In genomic region chrX:68820449-68820848, GRCm38 (mm10) we compare ENCODE assay signal across 12 mouse cellular contexts. TPM values are rescaled to one million over a fixed set of nuclear protein-coding genes. Genes with fewer than 3 reads are reported as not detected.
DNase-seq lines count a peak whose midpoint lies in the region; ATAC-seq and TF ChIP-seq lines count a peak whose summit lies in the region.
"Not testable (repeated sequence)": the region's sequence is repeated elsewhere in the genome, so short reads cannot be mapped to it uniquely, and the experiment has no call there.
"Had no signal": no experiment of that assay in that cellular context is flagged by ENCODE, and none has a peak within 500 bp of the region (broad histone marks: within the 10 kb centered on the region; RNA-seq: fewer than 3 reads in every experiment).

No protein-coding gene starts in this region.

- TF ChIP-seq EP300 in heart, postnatal 0 days (IDR thresholded peaks at IDR 0.05; ENCODE audit: low read depth) = not testable (repeated sequence)

- TF ChIP-seq CTCF in E14TG2a.4 (conservative IDR thresholded peaks at IDR 0.05; ENCODE audit: low read length); heart, postnatal 0 days (IDR thresholded peaks at IDR 0.05; ENCODE audit: low read depth): not testable (repeated sequence)

- H3K9ac ChIP-seq in forebrain, embryonic 15.5 days (replicated peaks); heart, postnatal 0 days (replicated peaks; ENCODE audit: low read depth, low read length); intestine, embryonic 15.5 days; limb, embryonic 15.5 days; midbrain, embryonic 14.5 days (replicated peaks; ENCODE audit: low read length); stomach, embryonic 14.5 days (replicated peaks; ENCODE audit: low read depth, low read length): not testable (repeated sequence)

- H3K36me3 ChIP-seq in E14TG2a.4 (ENCODE audit: insufficient read depth, low read length); embryonic facial prominence, embryonic 10.5 days (replicated peaks); forebrain, embryonic 15.5 days; heart, postnatal 0 days (replicated peaks; ENCODE audit: control insufficient read depth, insufficient read depth, low read length); intestine, embryonic 15.5 days; limb, embryonic 15.5 days; midbrain, embryonic 14.5 days (ENCODE audit: control insufficient read depth, insufficient read depth, low read length); stomach, embryonic 14.5 days (ENCODE audit: control insufficient read depth, insufficient read depth, low read length): not testable (repeated sequence)

- H3K4me2 ChIP-seq in forebrain, embryonic 15.5 days (replicated peaks) = peak overlapping the region; percentile 48; the same call in 1 of the 2 replicates
- peak overlapping the region; percentile 44; the same call in 1 of the 2 replicates for H3K4me2 ChIP-seq in heart, postnatal 0 days (ENCODE audit: low read depth, low read length)
- H3K4me2 ChIP-seq in intestine, embryonic 15.5 days (replicated peaks) = peak overlapping the region; percentile 43
- 0 out of 2 replicates have a peak overlapping the region, but pooled peaks have one; percentile 31 for H3K4me2 ChIP-seq in limb, embryonic 15.5 days
- H3K4me2 ChIP-seq in midbrain, embryonic 14.5 days (ENCODE audit: low read length) = peak overlapping the region; percentile 46
- H3K4me2 ChIP-seq in stomach, embryonic 14.5 days (replicated peaks; ENCODE audit: low read depth, low read length) = 0 out of 2 replicates have a peak overlapping the region, but pooled peaks have one; percentile 16

- H3K9me3 ChIP-seq in E14TG2a.4 (ENCODE audit: low read length); embryonic facial prominence, embryonic 10.5 days; forebrain, embryonic 15.5 days; heart, postnatal 0 days (replicated peaks; ENCODE audit: control insufficient read depth, low read length); intestine, embryonic 15.5 days; limb, embryonic 15.5 days; midbrain, embryonic 14.5 days (ENCODE audit: control insufficient read depth, low read length); stomach, embryonic 14.5 days (ENCODE audit: control insufficient read depth, low read depth, low read length): not testable (repeated sequence)

- H3K27me3 ChIP-seq in E14TG2a.4 (ENCODE audit: insufficient read depth, low read length); embryonic facial prominence, embryonic 10.5 days (replicated peaks; ENCODE audit: low read depth, poor library complexity, severe bottlenecking); forebrain, embryonic 15.5 days; heart, postnatal 0 days (ENCODE audit: control insufficient read depth, insufficient read depth, low read length); intestine, embryonic 15.5 days (replicated peaks); limb, embryonic 15.5 days; midbrain, embryonic 14.5 days (ENCODE audit: control insufficient read depth, insufficient read depth, low read length); stomach, embryonic 14.5 days (ENCODE audit: control insufficient read depth, insufficient read depth, low read length): not testable (repeated sequence)

- not testable (repeated sequence) for H3K27ac ChIP-seq in embryonic facial prominence, embryonic 10.5 days (replicated peaks); forebrain, embryonic 15.5 days (replicated peaks); heart, postnatal 0 days (ENCODE audit: low read depth); intestine, embryonic 15.5 days; limb, embryonic 15.5 days; midbrain, embryonic 14.5 days (replicated peaks; ENCODE audit: low read depth, low read length); stomach, embryonic 14.5 days (ENCODE audit: low read length)

- not testable (repeated sequence) for H3K4me1 ChIP-seq in E14TG2a.4 (replicated peaks; ENCODE audit: low read depth, low read length); embryonic facial prominence, embryonic 10.5 days; forebrain, embryonic 15.5 days; heart, postnatal 0 days (ENCODE audit: control insufficient read depth, insufficient read depth); intestine, embryonic 15.5 days (replicated peaks); limb, embryonic 15.5 days; midbrain, embryonic 14.5 days (ENCODE audit: control insufficient read depth, insufficient read depth, low read length); stomach, embryonic 14.5 days (ENCODE audit: control insufficient read depth, insufficient read depth, low read length)

- WGBS in embryonic facial prominence, embryonic 10.5 days = 37% methylated on average over 2 of the region's 2 CpGs
- 44% methylated on average over 2 of the region's 2 CpGs for WGBS in forebrain, embryonic 15.5 days
- 45% methylated on average over 2 of the region's 2 CpGs for WGBS in heart, postnatal 0 days
- 39% methylated on average over 2 of the region's 2 CpGs for WGBS in intestine, embryonic 15.5 days
- 36% methylated on average over 2 of the region's 2 CpGs for WGBS in limb, embryonic 15.5 days
- 28% methylated on average over 2 of the region's 2 CpGs for WGBS in midbrain, embryonic 14.5 days
- 51% methylated on average over 2 of the region's 2 CpGs for WGBS in stomach, embryonic 14.5 days

- ATAC-seq in forebrain, embryonic 15.5 days (replicated peaks); heart, postnatal 0 days (ENCODE audit: insufficient read depth, low read depth); intestine, embryonic 15.5 days; limb, embryonic 15.5 days (ENCODE audit: insufficient number of reproducible peaks, low FRiP score, low TSS enrichment, low read depth); midbrain, embryonic 14.5 days (ENCODE audit: low FRiP score, low TSS enrichment); stomach, embryonic 14.5 days (ENCODE audit: insufficient number of reproducible peaks, insufficient read depth, low FRiP score, low read depth): not testable (repeated sequence)

- DNase-seq in embryonic facial prominence, embryonic 10.5 days (ENCODE audit: low spot score) = peak; percentile 9
- not testable (repeated sequence) for DNase-seq in heart, postnatal 0 days (ENCODE audit: low spot score); midbrain, embryonic 14.5 days

- H3K4me3 ChIP-seq in E14TG2a.4 (replicated peaks; ENCODE audit: low read length) = peak overlapping the region; percentile 23; the same call in 1 of the 2 replicates
- peak overlapping the region; percentile 48; the same call in 1 of the 2 replicates for H3K4me3 ChIP-seq in embryonic facial prominence, embryonic 10.5 days
- peak overlapping the region; percentile 34; the same call in 1 of the 2 replicates for H3K4me3 ChIP-seq in forebrain, embryonic 15.5 days
- peak overlapping the region; percentile 26; the same call in 1 of the 2 replicates for H3K4me3 ChIP-seq in heart, postnatal 0 days (ENCODE audit: low read depth, low read length)
- H3K4me3 ChIP-seq in intestine, embryonic 15.5 days (replicated peaks); limb, embryonic 15.5 days; midbrain, embryonic 14.5 days (replicated peaks; ENCODE audit: low read depth, low read length); stomach, embryonic 14.5 days (ENCODE audit: low read depth, low read length): not testable (repeated sequence)

RNA-seq across cellular contexts. Expression of gene Gm14698, which starts 0.4 kb away (rescaled TPM):
- 2.5 and 3.1 TPM in 2 replicates for polyA plus RNA-seq in embryonic facial prominence, embryonic 10.5 days (2016; fragmentation: Nextera tagmentation; extraction: Ambion mirVana)
- polyA plus RNA-seq in forebrain, embryonic 15.5 days (2015; fragmentation: Nextera tagmentation; extraction: Ambion mirVana) = 2.4 and 2.8 TPM in 2 replicates
- 3.4 and 6.7 TPM in 2 replicates for total RNA-seq in heart, postnatal 0 days (2014; rRNA removed; ENCODE audit: low replicate concordance)
- polyA plus RNA-seq in heart, postnatal 0 days (2015; fragmentation: Nextera tagmentation; extraction: Ambion mirVana) = 3.3 and 3.6 TPM in 2 replicates
- polyA plus RNA-seq in intestine, embryonic 15.5 days (2015; fragmentation: Nextera tagmentation; extraction: Ambion mirVana) = 2.4 and 3.9 TPM in 2 replicates
- 2.6 and 3.7 TPM in 2 replicates for polyA plus RNA-seq in limb, embryonic 15.5 days (2015; fragmentation: Nextera tagmentation; extraction: Ambion mirVana)
- polyA plus RNA-seq in midbrain, embryonic 14.5 days (2014; fragmentation: Nextera tagmentation; extraction: Ambion mirVana) = 2.2 and 4.5 TPM in 2 replicates
- 5.2 and 6.2 TPM in 2 replicates for polyA plus RNA-seq in stomach, embryonic 14.5 days (2014; fragmentation: Nextera tagmentation; extraction: Ambion mirVana)

RNA-seq across cellular contexts. Expression of gene Fmr1nb, which starts 58.8 kb away (rescaled TPM):
- polyA plus RNA-seq in embryonic facial prominence, embryonic 10.5 days (2016; fragmentation: Nextera tagmentation; extraction: Ambion mirVana) = 0.34 TPM in 1 of 2 replicates, not detected in the other
- polyA plus RNA-seq in forebrain, embryonic 15.5 days (2015; fragmentation: Nextera tagmentation; extraction: Ambion mirVana) = 0.20 TPM in 1 of 2 replicates, not detected in the other
- total RNA-seq in heart, postnatal 0 days (2014; rRNA removed; ENCODE audit: low replicate concordance) = 0.27 and 6.0 TPM in 2 replicates
- 1.6 TPM in 1 of 2 replicates, not detected in the other for polyA plus RNA-seq in heart, postnatal 0 days (2015; fragmentation: Nextera tagmentation; extraction: Ambion mirVana)
- polyA plus RNA-seq in intestine, embryonic 15.5 days (2015; fragmentation: Nextera tagmentation; extraction: Ambion mirVana) = 0.28 and 0.52 TPM in 2 replicates
- polyA plus RNA-seq in limb, embryonic 15.5 days (2015; fragmentation: Nextera tagmentation; extraction: Ambion mirVana) = 0.34 and 0.38 TPM in 2 replicates
- not detected in 2 replicates for polyA plus RNA-seq in midbrain, embryonic 14.5 days (2014; fragmentation: Nextera tagmentation; extraction: Ambion mirVana)
- not detected in 2 replicates for polyA plus RNA-seq in stomach, embryonic 14.5 days (2014; fragmentation: Nextera tagmentation; extraction: Ambion mirVana)
- total RNA-seq: adrenal gland, postnatal 25 days; gastrocnemius, postnatal 25 days; layer of hippocampus, postnatal 25 days had no signal
- polyA plus RNA-seq: embryonic facial prominence, embryonic 11.5 days had no signal
